Mouse (Mus musculus) hindbrain, embryonic 10.5 days (tissue): ENCODE measurements around the gene Chn1. TPM values are rescaled to one million over a fixed set of nuclear protein-coding genes. Genes with fewer than 3 reads are reported as not detected.

Source experiments
- DNase-seq: peaks from one replicate; pipeline ENCODE4 v3.0.0-alpha.2; 2017; ENCODE audit warnings: low spot score
- H3K27ac ChIP-seq: fragments of 300-500 bp; sonication (generic); 2 replicates; pipeline ENCODE4 v1.5.1; 2016; ENCODE audit warnings: mild to moderate bottlenecking, moderate library complexity
- H3K27me3 ChIP-seq: fragments of 300-500 bp; sonication (generic); 2 replicates; pipeline ENCODE4 v1.6.1; 2016; ENCODE audit warnings: mild to moderate bottlenecking; ENCODE audit not compliant: poor library complexity, insufficient read depth, severe bottlenecking
- H3K36me3 ChIP-seq: fragments of 300-500 bp; sonication (generic); 2 replicates; pipeline ENCODE4 v1.6.1; 2016; ENCODE audit warnings: mild to moderate bottlenecking, moderate library complexity
- H3K4me1 ChIP-seq: fragments of 300-500 bp; sonication (generic); replicated peaks from 2 replicates; pipeline ENCODE4 v1.6.1; 2016; ENCODE audit warnings: mild to moderate bottlenecking
- H3K4me3 ChIP-seq: fragments of 300-500 bp; sonication (generic); 2 replicates; pipeline ENCODE4 v1.5.1; 2016; ENCODE audit warnings: mild to moderate bottlenecking, moderate library complexity
- H3K9me3 ChIP-seq: fragments of 300-500 bp; sonication (generic); 2 replicates; pipeline ENCODE4 v1.6.1; 2016; ENCODE audit warnings: mild to moderate bottlenecking, moderate library complexity
- WGBS: fragments of 180-500 bp; shearing (Covaris S2); methylation state at CpG from one replicate; pipeline ENCODE4 v1.1.7; 2016; 5-methylcytosine and 5-hydroxymethylcytosine counted together
- polyA plus RNA-seq: library from polyadenylated mRNA; unstranded; fragments of >200 nt; fragmentation: Nextera tagmentation; extraction: Ambion mirVana; gene quantifications from 2 replicates; pipeline ENCODE4 v1.2.1, GENCODE M21; 2016

The Chn1 gene
- polyA plus RNA-seq, 1 experiment from 2014 or later = 68.4 TPM

GRCm38 (mm10) chr2:73611798-73612197 lies 163.3 kb downstream of the Chn1 start:
- no peak for DNase-seq
- Histone ChIP-seq H3K9me3 (no peaks in the 10 kb centered on the region), H3K36me3 (peaks cover 61% of the 10 kb centered on the region), H3K27ac (no peak overlapping the region), H3K4me3 (no peak overlapping the region), H3K27me3 (no peaks in the 10 kb centered on the region), H3K4me1 (peaks cover 14% of the 10 kb centered on the region)
- WGBS = 88% methylated on average over 6 of the region's 6 CpGs

- no peaks in the 10 kb centered on the region for H3K27me3 ChIP-seq
- peaks cover 45% of the 10 kb centered on the region for H3K36me3 ChIP-seq
- H3K9me3 ChIP-seq = no peaks in the 10 kb centered on the region
- no peak overlapping the region for H3K27ac ChIP-seq
- H3K4me3 ChIP-seq = no peak overlapping the region
- WGBS = 91% methylated on average over 3 of the region's 3 CpGs
- H3K4me1 ChIP-seq = peaks cover 25% of the 10 kb centered on the region
- no peak for DNase-seq
These were observed 165.4 kb downstream of the Chn1 start for GRCm38 (mm10) chr2:73609724-73610210.

- Histone ChIP-seq H3K27me3 (no peaks in the 10 kb centered on the region), H3K9me3 (no peaks in the 10 kb centered on the region), H3K4me1 (peaks cover 28% of the 10 kb centered on the region), H3K4me3 (no peak overlapping the region), H3K36me3 (peaks cover 39% of the 10 kb centered on the region), H3K27ac (no peak overlapping the region)
- no peak for DNase-seq
- 89% methylated on average over 5 of the region's 5 CpGs for WGBS
These were observed 166.0 kb downstream of the Chn1 start for GRCm38 (mm10) chr2:73609067-73609723.

- Histone ChIP-seq H3K27ac (no peak overlapping the region), H3K9me3 (no peaks in the 10 kb centered on the region), H3K4me1 (peaks cover 28% of the 10 kb centered on the region), H3K27me3 (no peaks in the 10 kb centered on the region), H3K4me3 (no peak overlapping the region), H3K36me3 (peaks cover 33% of the 10 kb centered on the region)
- no peak for DNase-seq
- 77% methylated on average over 6 of the region's 6 CpGs for WGBS
These were observed 166.8 kb downstream of the Chn1 start for GRCm38 (mm10) chr2:73608391-73608790.

- DNase-seq = no peak
- no peak overlapping the region for H3K4me3 ChIP-seq
- peaks cover 28% of the 10 kb centered on the region for H3K4me1 ChIP-seq
- no peaks in the 10 kb centered on the region for H3K9me3 ChIP-seq
- H3K27me3 ChIP-seq = no peaks in the 10 kb centered on the region
- peak overlapping the region; percentile 45; the same call in 1 of the 2 replicates for H3K27ac ChIP-seq
- H3K36me3 ChIP-seq = peaks cover 25% of the 10 kb centered on the region
- 49% methylated on average over 4 of the region's 4 CpGs for WGBS
These were observed 167.5 kb downstream of the Chn1 start for GRCm38 (mm10) chr2:73607609-73608008.

- Histone ChIP-seq H3K27me3 (no peaks in the 10 kb centered on the region), H3K9me3 (no peaks in the 10 kb centered on the region), H3K4me1 (peaks cover 28% of the 10 kb centered on the region), H3K36me3 (peaks cover 20% of the 10 kb centered on the region), H3K4me3 (no peak overlapping the region), H3K27ac (0 out of 2 replicates have a peak overlapping the region, but pooled peaks have one; percentile 45)
- 77% methylated on average over 2 of the region's 2 CpGs for WGBS
- no peak for DNase-seq
These were observed 168.0 kb downstream of the Chn1 start for GRCm38 (mm10) chr2:73607146-73607545.

GRCm38 (mm10) chr2:73606616-73607015 lies 168.5 kb downstream of the Chn1 start:
- Histone ChIP-seq H3K36me3 (peaks cover 15% of the 10 kb centered on the region), H3K4me1 (peaks cover 28% of the 10 kb centered on the region), H3K4me3 (no peak overlapping the region), H3K9me3 (no peaks in the 10 kb centered on the region), H3K27ac (no peak overlapping the region), H3K27me3 (no peaks in the 10 kb centered on the region)
- 92% methylated on average over 6 of the region's 6 CpGs for WGBS
- DNase-seq = no peak

- DNase-seq = no peak
- 77% methylated on average over 8 of the region's 8 CpGs for WGBS
- peaks cover 28% of the 10 kb centered on the region for H3K4me1 ChIP-seq
These were observed 170.1 kb downstream of the Chn1 start for GRCm38 (mm10) chr2:73605077-73605476.

GRCm38 (mm10) chr2:73604579-73604978 lies 170.6 kb downstream of the Chn1 start:
- Histone ChIP-seq H3K9me3 (no peaks in the 10 kb centered on the region), H3K27ac (no peak overlapping the region), H3K27me3 (no peaks in the 10 kb centered on the region), H3K4me1 (peaks cover 28% of the 10 kb centered on the region), H3K36me3 (peaks cover 3% of the 10 kb centered on the region; the same call in 1 of the 2 replicates), H3K4me3 (no peak overlapping the region)
- DNase-seq = no peak
- WGBS = 84% methylated on average over 2 of the region's 2 CpGs

More at GRCm38 (mm10) chr2:73605077-73605476, 170.1 kb downstream of the Chn1 start:
- H3K36me3 ChIP-seq = peaks cover 3% of the 10 kb centered on the region; the same call in 1 of the 2 replicates
- H3K4me3 ChIP-seq = no peak overlapping the region
- H3K27ac ChIP-seq = no peak overlapping the region
- H3K27me3 ChIP-seq = no peaks in the 10 kb centered on the region
- H3K9me3 ChIP-seq = no peaks in the 10 kb centered on the region

GRCm38 (mm10) chr2:73600650-73601049 lies 174.5 kb downstream of the Chn1 start:
- DNase-seq = no peak
- Histone ChIP-seq H3K4me3 (no peak overlapping the region), H3K27ac (no peak overlapping the region), H3K9me3 (no peaks in the 10 kb centered on the region), H3K27me3 (no peaks in the 10 kb centered on the region), H3K4me1 (peaks cover 18% of the 10 kb centered on the region), H3K36me3 (no peaks in the 10 kb centered on the region)
- WGBS = 62% methylated on average over 2 of the region's 2 CpGs

GRCm38 (mm10) chr2:73597772-73598171 lies 177.4 kb downstream of the Chn1 start:
- DNase-seq = no peak
- no peaks in the 10 kb centered on the region for H3K9me3 ChIP-seq
- H3K27me3 ChIP-seq = no peaks in the 10 kb centered on the region
- H3K4me1 ChIP-seq = peaks cover 11% of the 10 kb centered on the region
- H3K36me3 ChIP-seq = no peaks in the 10 kb centered on the region
- 92% methylated on average over 11 of the region's 11 CpGs for WGBS
- H3K4me3 ChIP-seq = no peak overlapping the region
- no peak overlapping the region for H3K27ac ChIP-seq

GRCm38 (mm10) chr2:73596786-73597185 lies 178.4 kb downstream of the Chn1 start:
- H3K4me1 ChIP-seq = peaks cover 20% of the 10 kb centered on the region
- 27% methylated on average over 9 of the region's 9 CpGs for WGBS
- H3K4me3 ChIP-seq = peak overlapping the region; percentile 20; the same call in 1 of the 2 replicates
- DNase-seq = no peak
- no peaks in the 10 kb centered on the region for H3K9me3 ChIP-seq
- 0 out of 2 replicates have a peak overlapping the region, but pooled peaks have one; percentile 12 for H3K27ac ChIP-seq
- no peaks in the 10 kb centered on the region for H3K36me3 ChIP-seq
- no peaks in the 10 kb centered on the region; the same call in 1 of the 2 replicates for H3K27me3 ChIP-seq

GRCm38 (mm10) chr2:73596326-73596725 lies 178.8 kb downstream of the Chn1 start:
- Histone ChIP-seq H3K36me3 (no peaks in the 10 kb centered on the region), H3K4me3 (peak overlapping the region; percentile 20; the same call in 1 of the 2 replicates), H3K4me1 (peaks cover 20% of the 10 kb centered on the region), H3K27ac (no peak overlapping the region), H3K27me3 (no peaks in the 10 kb centered on the region; the same call in 1 of the 2 replicates), H3K9me3 (no peaks in the 10 kb centered on the region)
- no peak for DNase-seq
- WGBS = 72% methylated on average over 5 of the region's 5 CpGs
